Mouse (Mus musculus): ENCODE measurements around the gene Srrm1. TPM values are rescaled to one million over a fixed set of nuclear protein-coding genes. Genes with fewer than 3 reads are reported as not detected.

Srrm1 gene
- polyA plus RNA-seq, 2 experiments, result 176 to 197 TPM

GRCm38 (mm10) chr4:135317966-135318365 lies 35.2 kb downstream of the Srrm1 start:
- peaks cover 4% of the 10 kb centered on the region; the same call in 1 of the 2 replicates for H3K4me1 ChIP-seq (ENCODE audit: control insufficient read depth, insufficient read depth, low read length)
- H3K4me2 ChIP-seq (replicated peaks; ENCODE audit: low read depth, low read length, severe bottlenecking), result no peak overlapping the region
- no peak overlapping the region for H3K4me3 ChIP-seq (replicated peaks; ENCODE audit: low read length)
- H3K9me3 ChIP-seq (ENCODE audit: control insufficient read depth, low read length), result peaks cover 4% of the 10 kb centered on the region; the same call in 1 of the 2 replicates
- TF ChIP-seq POLR2A (IDR thresholded peaks at IDR 0.05; ENCODE audit: borderline replicate concordance, extremely low read depth, insufficient read depth, insufficient read length), result peak; percentile 25; the same call in 1 of the 2 replicates
- peaks cover 80% of the 10 kb centered on the region for H3K36me3 ChIP-seq (ENCODE audit: control insufficient read depth, insufficient read depth, low read length)
- H3K9ac ChIP-seq (ENCODE audit: low read depth, low read length, severe bottlenecking), result no peak overlapping the region
- H3K27ac ChIP-seq (replicated peaks; ENCODE audit: low read depth, low read length), result no peak overlapping the region
- peak; percentile 71 for ATAC-seq (ENCODE audit: low FRiP score, low read depth)
- no peaks in the 10 kb centered on the region for H3K27me3 ChIP-seq (ENCODE audit: control insufficient read depth, insufficient read depth, low read length)
- peak; percentile 85 for DNase-seq (ENCODE audit: low spot score)
- 16% methylated on average over 2 of the region's 2 CpGs for WGBS

- peaks cover 8% of the 10 kb centered on the region for H3K4me1 ChIP-seq (ENCODE audit: control insufficient read depth, insufficient read depth, low read length)
- no peak overlapping the region for H3K4me2 ChIP-seq (replicated peaks; ENCODE audit: low read depth, low read length, severe bottlenecking)
- H3K27ac ChIP-seq (replicated peaks; ENCODE audit: low read depth, low read length), result no peak overlapping the region
- peaks cover 75% of the 10 kb centered on the region for H3K36me3 ChIP-seq (ENCODE audit: control insufficient read depth, insufficient read depth, low read length)
- ATAC-seq (ENCODE audit: low FRiP score, low read depth) (no peak), DNase-seq (ENCODE audit: low spot score) (no peak)
- H3K9me3 ChIP-seq (ENCODE audit: control insufficient read depth, low read length), result peaks cover 4% of the 10 kb centered on the region; the same call in 1 of the 2 replicates
- TF ChIP-seq POLR2A (IDR thresholded peaks at IDR 0.05; ENCODE audit: borderline replicate concordance, extremely low read depth, insufficient read depth, insufficient read length), result no peak
- 91% methylated on average over 4 of the region's 4 CpGs for whole genome bisulfite sequencing
- H3K4me3 ChIP-seq (replicated peaks; ENCODE audit: low read length), result no peak overlapping the region
- no peak overlapping the region for H3K9ac ChIP-seq (ENCODE audit: low read depth, low read length, severe bottlenecking)
- no peaks in the 10 kb centered on the region for H3K27me3 ChIP-seq (ENCODE audit: control insufficient read depth, insufficient read depth, low read length)
Measured at GRCm38 (mm10) chr4:135317539-135317938, 35.6 kb downstream of the Srrm1 start.

- Histone ChIP-seq H3K4me3 (replicated peaks; ENCODE audit: low read length) (no peak overlapping the region), H3K36me3 (ENCODE audit: control insufficient read depth, insufficient read depth, low read length) (peaks cover 53% of the 10 kb centered on the region), H3K4me2 (replicated peaks; ENCODE audit: low read depth, low read length, severe bottlenecking) (no peak overlapping the region), H3K9me3 (ENCODE audit: control insufficient read depth, low read length) (peaks cover 4% of the 10 kb centered on the region; the same call in 1 of the 2 replicates), H3K27ac (replicated peaks; ENCODE audit: low read depth, low read length) (no peak overlapping the region), H3K27me3 (ENCODE audit: control insufficient read depth, insufficient read depth, low read length) (no peaks in the 10 kb centered on the region), H3K9ac (ENCODE audit: low read depth, low read length, severe bottlenecking) (no peak overlapping the region), H3K4me1 (ENCODE audit: control insufficient read depth, insufficient read depth, low read length) (peaks cover 8% of the 10 kb centered on the region)
- ATAC-seq (ENCODE audit: low FRiP score, low read depth), result no peak
- DNase-seq (ENCODE audit: low spot score), result no peak
- TF ChIP-seq POLR2A (IDR thresholded peaks at IDR 0.05; ENCODE audit: borderline replicate concordance, extremely low read depth, insufficient read depth, insufficient read length), result no peak
- 96% methylated on average over 9 of the region's 9 CpGs for WGBS
Measured at GRCm38 (mm10) chr4:135315287-135315686, 37.8 kb downstream of the Srrm1 start.

- no peak for DNase-seq (ENCODE audit: low spot score)
- H3K27me3 ChIP-seq (ENCODE audit: control insufficient read depth, insufficient read depth, low read length), result 0 out of 2 replicates have a peak, but pooled peaks cover 2% of the 10 kb centered on the region
- H3K4me1 ChIP-seq (ENCODE audit: control insufficient read depth, insufficient read depth, low read length), result peaks cover 12% of the 10 kb centered on the region
- no peak overlapping the region for H3K27ac ChIP-seq (replicated peaks; ENCODE audit: low read depth, low read length)
- ATAC-seq (ENCODE audit: low FRiP score, low read depth), result no peak
- no peak overlapping the region for H3K9ac ChIP-seq (ENCODE audit: low read depth, low read length, severe bottlenecking)
- no peak overlapping the region for H3K4me2 ChIP-seq (replicated peaks; ENCODE audit: low read depth, low read length, severe bottlenecking)
- peaks cover 44% of the 10 kb centered on the region for H3K36me3 ChIP-seq (ENCODE audit: control insufficient read depth, insufficient read depth, low read length)
- H3K9me3 ChIP-seq (ENCODE audit: control insufficient read depth, low read length), result peaks cover 4% of the 10 kb centered on the region; the same call in 1 of the 2 replicates
- H3K4me3 ChIP-seq (replicated peaks; ENCODE audit: low read length), result no peak overlapping the region
- TF ChIP-seq POLR2A (IDR thresholded peaks at IDR 0.05; ENCODE audit: borderline replicate concordance, extremely low read depth, insufficient read depth, insufficient read length), result no peak
- WGBS, result 89% methylated on average over 11 of the region's 11 CpGs
Measured at GRCm38 (mm10) chr4:135314419-135314832, 38.7 kb downstream of the Srrm1 start.

GRCm38 (mm10) chr4:135313761-135314241 lies 39.3 kb downstream of the Srrm1 start:
- peaks cover 12% of the 10 kb centered on the region for H3K4me1 ChIP-seq (ENCODE audit: control insufficient read depth, insufficient read depth, low read length)
- 0 out of 2 replicates have a peak, but pooled peaks cover 3% of the 10 kb centered on the region for H3K27me3 ChIP-seq (ENCODE audit: control insufficient read depth, insufficient read depth, low read length)
- H3K27ac ChIP-seq (replicated peaks; ENCODE audit: low read depth, low read length), result no peak overlapping the region
- WGBS, result 83% methylated on average over 9 of the region's 9 CpGs
- no peak overlapping the region for H3K9ac ChIP-seq (ENCODE audit: low read depth, low read length, severe bottlenecking)
- DNase-seq (ENCODE audit: low spot score) (no peak), ATAC-seq (ENCODE audit: low FRiP score, low read depth) (no peak)
- no peak overlapping the region for H3K4me3 ChIP-seq (replicated peaks; ENCODE audit: low read length)
- no peak for TF ChIP-seq POLR2A (IDR thresholded peaks at IDR 0.05; ENCODE audit: borderline replicate concordance, extremely low read depth, insufficient read depth, insufficient read length)
- H3K9me3 ChIP-seq (ENCODE audit: control insufficient read depth, low read length), result peaks cover 4% of the 10 kb centered on the region; the same call in 1 of the 2 replicates
- H3K4me2 ChIP-seq (replicated peaks; ENCODE audit: low read depth, low read length, severe bottlenecking), result no peak overlapping the region
- peaks cover 38% of the 10 kb centered on the region for H3K36me3 ChIP-seq (ENCODE audit: control insufficient read depth, insufficient read depth, low read length)

Measured in limb, embryonic 14.5 days (tissue).